Mouse (Mus musculus): Measurements from ENCODE around the gene Npas2. TPM values are rescaled to one million over a fixed set of nuclear protein-coding genes. Genes with fewer than 3 reads are reported as not detected.

The Npas2 gene
- total RNA-seq, 4 experiments from 2014 or later, result 0.10 to 1.5 (median 0.38) TPM

DNA sequence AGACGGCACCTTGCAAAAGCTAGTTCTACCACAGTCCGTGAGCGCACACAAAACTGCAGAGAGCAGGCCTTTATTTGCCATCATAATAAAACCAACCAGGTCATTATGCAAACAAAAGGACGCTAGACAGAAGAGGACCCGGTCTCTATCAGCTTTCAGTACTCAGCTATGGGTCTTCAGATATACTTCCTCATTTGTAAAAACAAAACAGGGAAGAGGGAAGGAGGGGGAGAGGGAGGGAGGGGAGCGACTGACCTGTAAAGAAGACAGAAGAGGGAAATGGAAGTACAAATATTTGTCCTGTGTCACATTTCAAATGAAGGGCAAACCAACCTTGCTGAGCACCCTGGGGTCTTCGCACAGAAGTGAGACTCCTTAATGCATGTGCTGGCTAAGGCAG, 215.1 kb downstream of the Npas2 start:
- no peak for DNase-seq (ENCODE audit: low spot score in 2 of 2)

- no peak for DNase-seq (ENCODE audit: low spot score in 2 of 2)
Measured at GRCm38 (mm10) chr1:39410085-39410821, 216.7 kb downstream of the Npas2 start.

Small RNA genes within 50 kb of the gene (microRNA-seq; reads per million reads assigned to microRNA genes)
- not detected for gene Mir6349

Other genes with a start within 250 kb of the Npas2 start
- 10 to 100 TPM; 61.7 to 82.6 (median 76.8) TPM for gene Pdcl3, start 208.1 kb upstream of the Npas2 start, total RNA-seq (2022)
- gene Rpl31, start 174.1 kb downstream of the Npas2 start, total RNA-seq (2022), result 100 to 1,000 TPM; 426 to 535 (median 481) TPM

Data from gastrocnemius, adult 8-10 months (tissue).